Mouse (Mus musculus): Measurements from ENCODE around the gene Igsf9.

- TF ChIP-seq CTCF (conservative IDR thresholded peaks at IDR 0.05 in 1 of 2, IDR thresholded peaks at IDR 0.05 in 1 of 2; ENCODE audit: low read depth in 2 of 2, low read length in 2 of 2), result no peak
- no peak for TF ChIP-seq MAX (IDR thresholded peaks at IDR 0.05; ENCODE audit: low read length)
- no peak for TF ChIP-seq MXI1 (IDR thresholded peaks at IDR 0.05; ENCODE audit: low read depth, low read length)
- no peak for TF ChIP-seq EP300 (IDR thresholded peaks at IDR 0.05; ENCODE audit: low read length)
- TF ChIP-seq IRF4 (IDR thresholded peaks at IDR 0.05; ENCODE audit: low read depth, low read length), result no peak
- no peak for TF ChIP-seq TBP (conservative IDR thresholded peaks at IDR 0.05; ENCODE audit: low read depth, low read length)
- no peak for TF ChIP-seq POLR2A (IDR thresholded peaks at IDR 0.05; ENCODE audit: low read depth, low read length)
- TF ChIP-seq UBTF (IDR thresholded peaks at IDR 0.05; ENCODE audit: low read depth, low read length), result no peak
- no peak for TF ChIP-seq MAZ (IDR thresholded peaks at IDR 0.05; ENCODE audit: low read depth, low read length)
- TF ChIP-seq ETS1 (conservative IDR thresholded peaks at IDR 0.05; ENCODE audit: low read depth, low read length), result no peak
- no peak for TF ChIP-seq CHD2 (IDR thresholded peaks at IDR 0.05; ENCODE audit: low read length)
- TF ChIP-seq SMC3 (IDR thresholded peaks at IDR 0.05; ENCODE audit: low read depth, low read length), result no peak
- no peak for TF ChIP-seq USF1 (IDR thresholded peaks at IDR 0.05; ENCODE audit: low read depth, low read length)
Measured at GRCm38 (mm10) chr1:172461602-172462001, 20.0 kb upstream of the Igsf9 start.

Measured in CH12.LX (cell line).